Mouse (Mus musculus): ENCODE results near the gene Inpp5a. TPM values are rescaled to one million over a fixed set of nuclear protein-coding genes. Genes with fewer than 3 reads are reported as not detected.

The Inpp5a gene
- total RNA-seq, 2 experiments from 2014 or later: 45.5 to 46.1 TPM

GRCm38 (mm10) chr7:139439922-139440895, 51.3 kb downstream of the Inpp5a start:
- DNase-seq (ENCODE audit: low spot score in 2 of 2): no peak

GRCm38 (mm10) chr7:139441022-139441421, 52.1 kb downstream of the Inpp5a start:
- DNase-seq (ENCODE audit: low spot score in 2 of 2): no peak

GRCm38 (mm10) chr7:139441761-139442211, 52.9 kb downstream of the Inpp5a start:
- no peak for DNase-seq (ENCODE audit: low spot score in 2 of 2)

DNA sequence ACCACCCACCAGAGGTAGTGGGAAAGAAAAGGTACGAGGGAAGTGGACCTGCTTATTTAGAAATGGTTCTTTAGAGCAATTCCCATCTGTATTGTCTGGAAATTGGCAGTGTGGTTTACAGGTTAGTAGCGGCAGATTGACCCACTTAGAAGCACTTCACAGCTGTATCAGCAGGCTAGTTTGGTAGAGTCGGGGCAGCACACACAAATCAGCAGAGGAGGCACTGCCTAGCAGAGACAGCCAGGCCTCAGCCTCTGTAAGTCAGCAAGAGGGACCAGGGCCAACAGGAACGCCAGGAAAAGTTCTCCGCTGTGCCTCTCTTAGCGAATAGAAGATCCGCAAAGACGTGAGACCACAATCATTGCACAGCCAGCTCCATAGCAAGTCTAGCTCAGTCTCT, 56.7 kb downstream of the Inpp5a start:
- no peak for DNase-seq (ENCODE audit: low spot score in 2 of 2)

DNA sequence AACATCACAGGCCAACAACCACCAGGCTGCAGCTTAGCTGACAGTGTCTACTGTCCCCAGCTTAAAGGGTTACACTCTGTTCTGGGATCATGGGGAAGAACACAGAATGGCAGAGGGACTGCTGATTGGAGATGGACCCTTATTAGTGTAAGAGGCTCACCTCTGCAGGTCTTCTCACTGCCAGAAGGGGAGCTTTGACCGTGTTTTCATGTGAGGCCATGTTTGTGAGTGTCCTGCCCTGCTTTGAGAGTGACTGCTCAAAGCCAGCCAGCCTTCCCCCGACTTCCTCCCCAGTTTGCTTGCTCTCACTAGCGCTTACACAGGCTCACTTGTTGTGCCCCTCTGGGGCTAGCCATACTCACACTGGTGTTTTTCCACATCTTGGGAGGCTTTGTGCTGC, 58.5 kb downstream of the Inpp5a start:
- no peak for DNase-seq (ENCODE audit: low spot score in 2 of 2)

GRCm38 (mm10) chr7:139450186-139450998, 61.5 kb downstream of the Inpp5a start:
- DNase-seq (ENCODE audit: low spot score in 2 of 2): no peak

GRCm38 (mm10) chr7:139451711-139452110, 62.8 kb downstream of the Inpp5a start:
- DNase-seq (ENCODE audit: low spot score in 2 of 2): no peak

- DNase-seq (ENCODE audit: low spot score in 2 of 2): no peak
These were observed 63.3 kb downstream of the Inpp5a start for GRCm38 (mm10) chr7:139452199-139452598.

- DNase-seq (ENCODE audit: low spot score in 2 of 2): no peak
These were observed 64.3 kb downstream of the Inpp5a start for GRCm38 (mm10) chr7:139453198-139453597.

DNA sequence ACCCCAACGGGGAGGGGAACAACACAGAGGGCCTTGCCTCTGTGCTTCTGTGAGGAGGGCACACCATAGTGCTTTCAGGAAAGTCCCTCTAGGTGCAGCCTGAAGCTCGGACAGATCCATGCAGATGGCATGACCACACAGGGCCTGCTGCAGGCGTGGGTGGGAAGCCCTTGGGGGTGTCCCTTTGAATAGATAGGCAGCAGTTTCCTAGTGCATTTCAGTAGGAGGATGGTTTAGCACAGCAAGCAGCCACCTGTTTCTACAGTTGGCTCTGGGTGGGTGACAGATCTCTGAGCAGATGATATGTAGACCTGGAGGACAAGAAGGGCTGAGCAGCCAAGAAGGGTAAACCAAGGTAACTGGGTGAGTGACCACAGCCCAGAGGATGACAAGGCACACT, 65.4 kb downstream of the Inpp5a start:
- peak in 1 of 2 experiments; percentile 62 for DNase-seq (ENCODE audit: low spot score in 2 of 2)

- no peak for DNase-seq (ENCODE audit: low spot score in 2 of 2)
These were observed 67.8 kb downstream of the Inpp5a start for GRCm38 (mm10) chr7:139456759-139457158.

DNA sequence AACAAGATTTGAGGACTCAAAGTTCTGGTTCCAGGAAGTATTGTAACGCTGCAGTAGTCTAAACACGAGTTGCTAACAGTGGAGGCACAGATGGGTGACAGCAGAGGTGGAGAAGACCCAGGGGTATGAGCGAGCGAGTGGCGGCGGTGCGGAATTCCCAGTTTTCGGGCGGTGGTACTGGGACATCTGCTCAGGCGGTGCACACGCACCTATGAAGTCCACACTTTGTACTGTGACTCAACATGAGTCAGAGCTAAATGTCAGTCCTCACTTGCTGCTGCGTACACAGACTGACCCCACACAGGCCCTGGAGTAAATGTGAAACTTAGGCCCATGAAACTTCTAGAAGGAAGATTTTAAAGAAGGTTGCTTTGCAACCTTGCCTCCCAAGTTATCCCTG, 72.4 kb downstream of the Inpp5a start:
- DNase-seq (ENCODE audit: low spot score in 2 of 2): no peak

- DNase-seq (ENCODE audit: low spot score in 2 of 2): no peak
These were observed 73.2 kb downstream of the Inpp5a start for GRCm38 (mm10) chr7:139462142-139462541.

DNA sequence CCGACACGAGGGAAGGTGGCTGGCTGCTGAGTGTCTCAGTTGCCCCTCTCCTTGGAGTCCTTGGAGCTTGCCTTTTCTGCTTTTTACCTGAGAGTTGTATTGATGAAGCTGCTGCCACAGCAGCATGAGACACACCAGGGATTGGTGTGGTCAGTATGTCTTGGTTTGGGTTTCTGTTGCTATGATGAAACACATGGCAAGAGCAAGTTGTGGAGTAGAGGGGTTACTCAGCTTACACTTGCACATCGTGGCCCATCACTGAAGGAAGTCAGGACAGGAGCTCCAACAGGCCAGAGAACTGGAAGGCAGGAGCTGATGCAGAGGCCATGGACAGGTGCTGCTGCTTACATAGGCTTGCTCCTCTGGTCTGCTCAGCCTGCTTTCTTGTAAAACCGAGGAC, 76.6 kb downstream of the Inpp5a start:
- DNase-seq (ENCODE audit: low spot score in 2 of 2): no peak

DNA sequence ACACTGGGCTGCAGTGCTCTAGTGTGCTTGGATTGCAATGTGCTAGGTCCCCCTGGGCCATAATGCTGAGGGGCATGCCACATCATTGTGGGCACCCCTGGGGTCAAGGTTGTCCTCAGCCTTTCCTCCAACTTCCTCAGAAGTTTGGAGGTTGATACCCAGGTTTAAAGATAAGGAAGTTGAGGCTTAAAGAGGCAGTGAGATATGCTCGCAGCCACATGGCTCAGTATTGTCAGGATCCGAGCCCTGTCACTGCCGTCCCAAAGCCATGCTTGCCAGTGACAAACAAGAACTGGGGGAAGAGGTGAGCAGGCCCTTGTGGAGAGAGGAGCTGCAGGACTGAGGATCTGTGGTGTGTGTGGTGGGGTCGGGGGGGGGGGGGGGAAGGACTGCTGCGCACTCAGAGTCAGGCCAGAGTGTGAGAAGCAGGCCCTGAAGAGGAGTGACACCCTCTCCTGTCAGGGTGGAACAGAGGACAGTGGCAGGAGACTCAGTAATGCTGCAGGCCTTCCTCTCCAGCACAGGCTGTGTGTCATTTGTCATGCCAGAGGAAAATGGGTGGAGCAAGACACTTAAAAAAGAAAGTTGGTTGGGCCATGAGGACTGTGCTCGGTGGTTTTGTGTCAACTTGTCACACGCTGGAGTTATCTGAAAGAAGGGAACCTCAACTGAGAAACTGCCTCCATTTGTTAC, 77.7 kb downstream of the Inpp5a start:
- no peak for DNase-seq (ENCODE audit: low spot score in 2 of 2)

- DNase-seq (ENCODE audit: low spot score in 2 of 2): no peak
These were observed 78.4 kb downstream of the Inpp5a start for GRCm38 (mm10) chr7:139467177-139467895.

DNA sequence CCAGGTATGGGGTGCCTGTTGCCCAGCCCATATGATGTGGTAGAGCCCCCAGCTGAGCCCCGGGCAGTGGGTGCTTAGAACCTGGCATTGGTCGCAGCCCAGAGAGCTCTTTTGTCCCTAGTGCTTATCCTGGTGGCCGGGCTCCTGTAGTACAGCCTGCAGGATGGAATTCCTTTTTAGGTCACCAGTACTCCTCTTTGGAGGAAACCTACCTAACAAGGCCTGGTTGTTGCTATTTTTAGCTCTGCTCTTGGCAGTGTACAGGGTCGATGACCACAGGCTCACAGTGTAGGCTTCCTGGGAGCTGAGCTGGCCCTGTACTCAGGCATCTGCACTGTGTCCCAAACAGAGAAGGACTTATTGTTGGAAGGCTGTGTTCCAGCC, 79.0 kb downstream of the Inpp5a start:
- DNase-seq (ENCODE audit: low spot score in 2 of 2): no peak

DNA sequence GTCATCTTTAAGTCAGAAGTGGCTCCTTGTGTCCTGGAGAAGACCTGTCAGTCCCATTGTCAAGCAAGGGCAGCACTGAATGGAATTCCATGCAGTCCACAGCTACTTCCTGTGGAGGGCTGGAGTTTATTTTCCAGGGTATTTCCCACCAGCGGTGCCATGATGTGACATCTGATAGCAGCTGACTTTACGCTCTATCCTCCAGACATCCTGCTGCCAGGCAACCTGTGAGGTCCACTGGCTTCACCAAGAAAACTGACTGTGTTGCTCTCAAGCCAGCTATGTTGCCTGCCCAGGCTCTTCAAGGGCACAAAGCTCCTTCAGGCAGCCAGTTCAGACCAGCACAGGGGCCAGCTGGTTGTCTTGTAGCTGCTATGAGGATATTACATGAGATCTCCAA, 79.5 kb downstream of the Inpp5a start:
- DNase-seq (ENCODE audit: low spot score in 2 of 2): no peak

GRCm38 (mm10) chr7:139469457-139469856, 80.5 kb downstream of the Inpp5a start:
- no peak for DNase-seq (ENCODE audit: low spot score in 2 of 2)

DNA sequence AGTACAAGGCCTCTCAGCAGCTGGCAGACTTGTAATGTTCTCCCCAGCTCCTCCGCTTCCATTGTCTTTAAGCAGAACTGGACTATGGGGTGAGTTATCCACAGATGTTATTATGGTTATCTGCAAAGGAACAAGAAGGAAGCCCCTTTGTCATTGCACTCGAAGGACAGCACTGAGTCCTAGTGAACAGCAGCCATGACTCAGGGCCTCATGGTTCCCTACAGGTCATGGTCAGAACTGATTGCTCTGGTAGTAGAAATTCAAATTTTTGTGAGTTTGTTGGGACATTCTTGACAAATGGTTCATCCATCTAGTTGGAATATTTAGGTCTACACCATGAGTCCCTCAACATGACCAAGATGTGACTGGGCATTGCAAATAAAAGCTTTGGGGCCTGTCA, 81.6 kb downstream of the Inpp5a start:
- DNase-seq (ENCODE audit: low spot score in 2 of 2): no peak

- DNase-seq (ENCODE audit: low spot score in 2 of 2): no peak
These were observed 83.1 kb downstream of the Inpp5a start for GRCm38 (mm10) chr7:139472052-139472451.
